Mouse (Mus musculus) gastrocnemius, postnatal 14 days (tissue): ENCODE results near the gene Sema7a. TPM values are rescaled to one million over a fixed set of nuclear protein-coding genes. Genes with fewer than 3 reads are reported as not detected.
A peak's percentile ranks its signal among the peaks of the same experiment; 100 is the strongest.

Source experiments
- DNase-seq: peaks from one replicate; pipeline ENCODE4 v3.0.0; 2021; ENCODE audit warnings: mixed read lengths
- intact Hi-C: fragments of 180-260 bp; cut with DNase I; formaldehyde crosslinking; loops from one replicate; pipeline ENCODE4 v1.15.1; 2025; ENCODE audit warnings: low total_unique reads
- total RNA-seq, 2 experiments: library from RNA; stranded (reverse); gene quantifications; 2 replicates each; pipeline ENCODE4 v1.2.3; 2021

The Sema7a gene
- total RNA-seq, 2 experiments from 2014 or later, result 16.8 to 21.0 TPM

- intact Hi-C loops, result loop anchor here (2.0 to 10.0 kb wide), 2 partner anchors 56 to 72 kb away; no protein-coding TSS in a partner anchor
- no peak for DNase-seq
These were observed 2.7 kb upstream of the Sema7a start for GRCm38 (mm10) chr9:57937171-57937570.

GRCm38 (mm10) chr9:57937651-57938050 is 2.3 kb upstream of the Sema7a start:
- intact Hi-C loops, result loop anchor here (2.0 to 10.0 kb wide), 2 partner anchors 55 to 73 kb away; no protein-coding TSS in a partner anchor
- DNase-seq, result no peak

GRCm38 (mm10) chr9:57938225-57939055 is 1.5 kb upstream of the Sema7a start:
- intact Hi-C loops, result loop anchor here (10.0 kb wide), 1 partner anchor 74 kb away; no protein-coding TSS in a partner anchor
- DNase-seq, result no peak

- DNase-seq, result no peak
- intact Hi-C loops, result no loop called here
These were observed 460 bp downstream of the Sema7a start for GRCm38 (mm10) chr9:57940349-57940794.

- intact Hi-C loops, result no loop called here
- DNase-seq, result no peak
These were observed 1.1 kb downstream of the Sema7a start for GRCm38 (mm10) chr9:57940861-57941638.

- intact Hi-C loops, result loop anchor here (2.0 kb wide), 1 partner anchor 49 kb away; no protein-coding TSS in a partner anchor
- no peak for DNase-seq
These were observed 2.1 kb downstream of the Sema7a start for GRCm38 (mm10) chr9:57942039-57942438.

- DNase-seq, result no peak
- intact Hi-C loops, result loop anchor here (2.0 kb wide), 1 partner anchor 48 kb away; no protein-coding TSS in a partner anchor
These were observed 3.2 kb downstream of the Sema7a start for GRCm38 (mm10) chr9:57943067-57943466.

- intact Hi-C loops, result no loop called here
- DNase-seq, result peak; percentile 65
These were observed 4.7 kb downstream of the Sema7a start for GRCm38 (mm10) chr9:57944572-57944971.

- no peak for DNase-seq
- intact Hi-C loops, result no loop called here
These were observed 6.1 kb downstream of the Sema7a start for GRCm38 (mm10) chr9:57945771-57946616.

GRCm38 (mm10) chr9:57947381-57948030 is 7.6 kb downstream of the Sema7a start:
- intact Hi-C loops, result no loop called here
- DNase-seq, result no peak

- no peak for DNase-seq
- intact Hi-C loops, result no loop called here
These were observed 8.5 kb downstream of the Sema7a start for GRCm38 (mm10) chr9:57948333-57948931.

GRCm38 (mm10) chr9:57949102-57949704 is 9.3 kb downstream of the Sema7a start:
- intact Hi-C loops, result no loop called here
- no peak for DNase-seq

- intact Hi-C loops, result no loop called here
- no peak for DNase-seq
These were observed 10.0 kb downstream of the Sema7a start for GRCm38 (mm10) chr9:57949879-57950278.

GRCm38 (mm10) chr9:57950519-57950918 is 10.6 kb downstream of the Sema7a start:
- intact Hi-C loops, result no loop called here
- no peak for DNase-seq

GRCm38 (mm10) chr9:57951993-57952392 is 12.1 kb downstream of the Sema7a start:
- intact Hi-C loops, result no loop called here
- no peak for DNase-seq

GRCm38 (mm10) chr9:57954962-57955744 is 15.2 kb downstream of the Sema7a start:
- intact Hi-C loops, result no loop called here
- DNase-seq, result no peak

GRCm38 (mm10) chr9:57955764-57956163 is 15.9 kb downstream of the Sema7a start:
- DNase-seq, result no peak
- intact Hi-C loops, result no loop called here
